Mouse (Mus musculus): ENCODE results near the gene Rdh8. TPM values are rescaled to one million over a fixed set of nuclear protein-coding genes. Genes with fewer than 3 reads are reported as not detected.
"Not testable (repeated sequence)": the region's sequence is repeated elsewhere in the genome, so short reads cannot be mapped to it uniquely, and the experiment has no call there.

Gene Rdh8
- polyA plus RNA-seq, 1 experiment: not detected

DNA sequence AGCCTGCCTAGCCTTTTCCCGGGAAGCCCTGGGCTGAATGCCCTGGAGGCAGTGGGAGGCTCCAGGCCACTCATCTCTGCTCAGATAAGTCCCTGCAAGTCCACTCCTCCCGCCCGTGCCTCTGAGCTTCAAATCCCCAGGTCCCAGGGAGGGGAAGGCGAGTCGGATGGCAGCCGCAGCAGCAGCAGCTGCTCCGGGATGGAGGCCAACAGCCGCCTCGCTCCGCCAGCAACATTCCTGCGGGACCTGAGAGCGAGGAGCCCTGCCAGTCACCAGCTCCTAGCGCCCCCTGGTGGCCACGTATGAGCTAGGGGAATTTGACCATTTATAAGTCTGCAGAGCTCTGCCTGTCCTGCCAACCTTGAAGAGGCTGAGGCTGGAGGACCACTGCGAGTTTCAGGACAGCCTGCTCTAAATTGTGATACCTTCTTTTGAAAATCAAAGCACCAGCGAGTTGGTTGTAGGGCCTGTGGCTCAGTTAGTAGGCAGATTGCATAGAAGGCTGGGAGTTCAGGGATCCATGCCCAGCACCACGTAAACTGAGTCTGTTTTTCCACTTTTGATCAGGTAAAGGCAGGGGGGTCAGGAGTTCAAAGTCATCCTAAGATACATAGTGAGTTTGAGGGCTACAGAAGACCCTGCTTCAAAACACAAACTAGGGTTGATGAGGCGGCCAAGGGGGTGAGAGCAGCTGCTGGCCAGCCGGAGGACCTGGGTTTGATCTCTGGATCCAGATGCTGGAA, 12.8 kb downstream of the Rdh8 start:
- 16% methylated on average over 19 of the region's 19 CpGs for WGBS
- no peak overlapping the region for H3K27ac ChIP-seq (ENCODE audit: insufficient read depth, low read depth, low read length)
- TF ChIP-seq CTCF (IDR thresholded peaks at IDR 0.05; ENCODE audit: insufficient read depth, low read depth, low read length) (peak; percentile 96), POLR2A (IDR thresholded peaks at IDR 0.05; ENCODE audit: insufficient read depth, low read depth, low read length) (no peak)
- H3K4me1 ChIP-seq (ENCODE audit: control insufficient read depth, insufficient read depth, low read length): peaks cover 3% of the 10 kb centered on the region
- H3K4me3 ChIP-seq (ENCODE audit: insufficient read depth, low read depth, low read length): no peak overlapping the region

DNA sequence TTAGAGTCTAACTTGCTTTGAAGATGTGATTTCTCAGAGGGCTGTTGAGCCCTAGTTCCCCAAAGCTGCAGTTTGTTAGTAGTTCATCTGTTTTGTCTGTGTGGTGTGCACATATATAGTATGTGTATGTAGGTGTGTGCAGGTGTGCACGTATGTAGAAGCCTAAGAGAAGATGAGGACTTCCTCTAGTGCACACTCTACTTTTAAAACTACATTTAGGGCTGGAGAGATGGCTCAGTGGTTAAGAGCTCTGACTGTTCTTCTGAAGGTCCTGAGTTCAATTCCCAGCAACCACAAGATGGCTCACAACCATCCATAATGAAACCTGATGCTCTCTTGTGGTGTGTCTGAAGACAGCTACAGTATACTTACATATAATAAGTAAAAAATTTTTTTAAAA, 16.6 kb downstream of the Rdh8 start:
- H3K27ac ChIP-seq (ENCODE audit: insufficient read depth, low read depth, low read length): no peak overlapping the region
- WGBS: 95% methylated on average over 1 of the region's 1 CpGs
- H3K4me3 ChIP-seq (ENCODE audit: insufficient read depth, low read depth, low read length): no peak overlapping the region
- TF ChIP-seq CTCF (IDR thresholded peaks at IDR 0.05; ENCODE audit: insufficient read depth, low read depth, low read length): no peak
- TF ChIP-seq POLR2A (IDR thresholded peaks at IDR 0.05; ENCODE audit: insufficient read depth, low read depth, low read length): no peak
- H3K4me1 ChIP-seq (ENCODE audit: control insufficient read depth, insufficient read depth, low read length): peaks cover 3% of the 10 kb centered on the region

DNA sequence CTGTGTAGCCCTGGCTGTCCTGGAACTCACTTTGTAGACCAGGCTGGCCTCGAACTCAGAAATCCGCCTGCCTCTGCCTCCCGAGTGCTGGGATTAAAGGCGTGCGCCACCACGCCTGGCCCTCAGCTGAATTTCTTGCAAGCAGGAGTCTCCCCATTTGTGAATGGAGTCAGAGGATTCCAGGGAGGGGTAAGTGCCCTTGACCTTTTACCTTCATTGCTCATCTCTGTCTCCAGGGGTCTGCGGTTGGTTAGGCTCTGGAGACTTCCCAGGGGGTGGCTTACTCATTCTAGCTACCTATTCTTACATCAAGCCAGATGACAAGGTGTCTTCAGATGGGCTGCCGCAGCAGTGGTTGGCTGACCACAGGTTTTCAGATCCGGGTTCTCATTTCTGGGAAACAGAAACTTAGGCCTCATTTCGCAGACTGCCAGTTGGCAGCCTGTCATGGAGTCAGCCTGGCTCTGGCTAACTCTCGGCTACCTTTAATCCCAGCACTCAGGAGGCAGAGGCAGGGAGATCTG, 17.2 kb downstream of the Rdh8 start:
- H3K4me1 ChIP-seq (ENCODE audit: control insufficient read depth, insufficient read depth, low read length); H3K27ac ChIP-seq (ENCODE audit: insufficient read depth, low read depth, low read length); H3K4me3 ChIP-seq (ENCODE audit: insufficient read depth, low read depth, low read length): not testable (repeated sequence)
- WGBS: 93% methylated on average over 11 of the region's 11 CpGs

DNA sequence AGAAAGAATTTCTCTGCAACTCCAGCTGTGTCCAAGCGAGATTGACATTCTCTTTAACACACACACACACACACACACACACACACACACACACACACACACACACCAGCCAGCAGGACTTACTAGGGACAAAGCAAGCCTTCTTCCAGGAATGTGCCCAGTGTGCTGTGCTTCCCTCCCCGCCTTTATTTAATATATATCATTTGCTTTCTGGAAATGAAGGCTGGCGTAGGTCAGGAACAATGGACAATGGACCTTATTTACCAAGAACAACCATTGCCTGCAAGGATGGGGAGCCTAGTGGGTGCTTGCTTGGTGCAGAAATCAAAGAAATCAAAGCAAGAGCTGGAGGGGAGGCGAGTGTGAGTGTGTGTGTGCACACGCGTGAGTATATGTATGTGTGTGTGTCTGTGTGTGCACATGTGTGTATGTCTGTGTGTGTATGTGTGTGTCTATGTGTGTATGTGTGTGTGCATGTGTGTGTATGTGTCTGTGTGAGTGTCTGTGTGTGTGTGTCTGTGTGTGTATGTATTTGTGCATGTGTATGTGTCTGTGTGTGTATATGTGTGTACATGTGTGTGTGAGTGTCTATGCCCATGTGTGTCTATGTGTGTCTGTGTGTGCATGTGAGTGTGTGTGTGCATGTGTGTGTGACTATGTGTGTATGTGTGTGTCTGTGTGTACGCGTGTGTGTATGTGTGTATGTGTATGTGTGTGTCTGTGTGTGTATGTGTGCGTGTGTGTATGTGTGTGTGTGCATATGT, 19.1 kb downstream of the Rdh8 start:
- 81% methylated on average over 9 of the region's 9 CpGs for WGBS
- no peak overlapping the region for H3K4me3 ChIP-seq (ENCODE audit: insufficient read depth, low read depth, low read length)
- no peaks in the 10 kb centered on the region for H3K4me1 ChIP-seq (ENCODE audit: control insufficient read depth, insufficient read depth, low read length)
- H3K27ac ChIP-seq (ENCODE audit: insufficient read depth, low read depth, low read length): no peak overlapping the region
- TF ChIP-seq POLR2A (IDR thresholded peaks at IDR 0.05; ENCODE audit: insufficient read depth, low read depth, low read length): no peak
- no peak for TF ChIP-seq CTCF (IDR thresholded peaks at IDR 0.05; ENCODE audit: insufficient read depth, low read depth, low read length)

DNA sequence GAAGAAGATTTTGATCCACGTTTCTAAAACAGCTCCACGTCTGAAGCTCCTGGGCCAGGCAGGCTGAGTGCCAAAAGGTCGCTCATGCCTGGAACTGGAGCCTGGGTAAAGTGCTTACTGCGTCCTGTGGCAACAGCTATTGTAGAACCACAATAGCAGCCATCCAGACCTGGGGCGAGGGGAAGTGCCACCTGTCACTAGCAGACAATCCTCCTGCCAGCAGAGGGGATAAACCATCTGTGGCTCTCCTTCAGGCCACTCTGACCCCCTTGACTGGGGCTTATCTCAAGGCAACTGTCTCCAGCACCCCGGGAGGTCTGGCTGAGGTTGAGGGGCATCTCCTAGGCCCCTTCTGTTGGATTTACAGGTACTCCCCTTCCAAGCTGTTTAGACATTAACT, 20.6 kb downstream of the Rdh8 start:
- no peak overlapping the region for H3K4me3 ChIP-seq (ENCODE audit: insufficient read depth, low read depth, low read length)
- TF ChIP-seq CTCF (IDR thresholded peaks at IDR 0.05; ENCODE audit: insufficient read depth, low read depth, low read length): no peak
- no peak for TF ChIP-seq POLR2A (IDR thresholded peaks at IDR 0.05; ENCODE audit: insufficient read depth, low read depth, low read length)
- no peak overlapping the region for H3K27ac ChIP-seq (ENCODE audit: insufficient read depth, low read depth, low read length)
- H3K4me1 ChIP-seq (ENCODE audit: control insufficient read depth, insufficient read depth, low read length): no peaks in the 10 kb centered on the region
- 62% methylated on average over 6 of the region's 6 CpGs for WGBS

DNA sequence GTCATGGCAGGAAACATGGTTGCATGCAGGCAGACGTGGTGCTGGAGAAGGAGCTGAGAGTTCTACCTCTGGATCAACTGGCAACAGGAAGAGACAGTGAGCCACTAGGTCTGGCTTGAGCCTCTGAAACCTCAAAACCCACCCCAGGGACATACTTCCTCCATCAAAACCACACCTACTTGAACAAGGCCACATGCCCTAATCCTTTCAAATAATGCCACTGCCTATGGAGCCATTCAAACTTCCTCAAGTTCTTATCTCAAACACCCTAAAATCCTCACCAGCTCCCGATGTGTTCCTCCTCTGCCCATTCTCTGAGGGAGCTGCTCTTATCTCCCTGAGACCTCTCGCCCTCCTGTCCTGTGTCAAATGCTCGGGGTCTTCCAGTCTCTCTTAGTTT, 23.9 kb downstream of the Rdh8 start:
- H3K4me3 ChIP-seq (ENCODE audit: insufficient read depth, low read depth, low read length): no peak overlapping the region
- 54% methylated on average over 4 of the region's 4 CpGs for WGBS

DNA sequence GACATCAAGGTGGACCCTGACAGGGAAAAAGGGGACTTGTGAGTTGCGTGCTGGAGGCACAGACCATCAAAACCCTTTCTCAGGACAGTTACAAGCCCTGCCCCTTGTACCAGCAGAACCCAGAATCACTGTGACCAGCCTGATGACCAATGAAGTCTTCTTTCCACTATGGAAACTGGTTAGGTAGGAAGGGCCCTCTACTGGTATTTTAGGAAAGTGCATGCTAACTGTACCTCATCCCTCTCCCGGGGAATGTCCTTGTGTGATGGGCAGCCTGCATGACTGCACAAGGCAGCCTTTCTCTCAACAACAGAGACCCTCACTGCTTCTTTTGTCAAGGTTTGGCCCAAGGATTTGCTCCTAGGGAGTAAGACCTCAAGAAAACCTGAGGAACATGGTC, 24.4 kb downstream of the Rdh8 start:
- WGBS: 25% methylated on average over 2 of the region's 2 CpGs
- no peak overlapping the region for H3K27ac ChIP-seq (ENCODE audit: insufficient read depth, low read depth, low read length)
- H3K4me1 ChIP-seq (ENCODE audit: control insufficient read depth, insufficient read depth, low read length): no peaks in the 10 kb centered on the region
- no peak for TF ChIP-seq POLR2A (IDR thresholded peaks at IDR 0.05; ENCODE audit: insufficient read depth, low read depth, low read length)
- 0 out of 2 replicates have a peak, but pooled peaks have one; percentile 3 for TF ChIP-seq CTCF (IDR thresholded peaks at IDR 0.05; ENCODE audit: insufficient read depth, low read depth, low read length)
- H3K4me3 ChIP-seq (ENCODE audit: insufficient read depth, low read depth, low read length): no peak overlapping the region

More for the DNA sequence above, 23.9 kb downstream of the Rdh8 start:
- TF ChIP-seq POLR2A (IDR thresholded peaks at IDR 0.05; ENCODE audit: insufficient read depth, low read depth, low read length) (no peak), CTCF (IDR thresholded peaks at IDR 0.05; ENCODE audit: insufficient read depth, low read depth, low read length) (0 out of 2 replicates have a peak, but pooled peaks have one; percentile 2)
- no peak overlapping the region for H3K27ac ChIP-seq (ENCODE audit: insufficient read depth, low read depth, low read length)
- no peaks in the 10 kb centered on the region for H3K4me1 ChIP-seq (ENCODE audit: control insufficient read depth, insufficient read depth, low read length)

DNA sequence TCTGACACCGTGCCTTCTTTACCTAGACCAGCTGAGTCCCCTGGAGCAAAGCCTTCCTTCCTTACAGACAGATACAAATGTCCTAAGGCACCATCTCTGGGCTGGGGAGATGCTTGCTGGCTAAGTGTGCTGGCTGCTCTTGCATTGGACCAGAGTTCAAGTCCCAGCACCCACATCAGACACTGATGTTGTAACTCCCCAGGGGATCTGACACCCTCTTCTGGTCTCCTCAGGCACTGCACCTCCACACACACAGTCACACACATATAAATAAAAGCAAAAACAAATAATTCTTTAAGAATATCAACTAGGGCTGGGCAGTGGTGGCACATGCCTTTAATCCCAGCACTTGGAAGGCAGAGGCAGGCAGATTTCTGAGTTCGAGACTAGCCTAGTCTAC, 31.9 kb downstream of the Rdh8 start:
- WGBS: 93% methylated on average over 2 of the region's 2 CpGs
- no peak for TF ChIP-seq POLR2A (IDR thresholded peaks at IDR 0.05; ENCODE audit: insufficient read depth, low read depth, low read length)
- no peak overlapping the region for H3K4me3 ChIP-seq (ENCODE audit: insufficient read depth, low read depth, low read length)
- H3K4me1 ChIP-seq (ENCODE audit: control insufficient read depth, insufficient read depth, low read length): no peaks in the 10 kb centered on the region
- no peak overlapping the region for H3K27ac ChIP-seq (ENCODE audit: insufficient read depth, low read depth, low read length)

DNA sequence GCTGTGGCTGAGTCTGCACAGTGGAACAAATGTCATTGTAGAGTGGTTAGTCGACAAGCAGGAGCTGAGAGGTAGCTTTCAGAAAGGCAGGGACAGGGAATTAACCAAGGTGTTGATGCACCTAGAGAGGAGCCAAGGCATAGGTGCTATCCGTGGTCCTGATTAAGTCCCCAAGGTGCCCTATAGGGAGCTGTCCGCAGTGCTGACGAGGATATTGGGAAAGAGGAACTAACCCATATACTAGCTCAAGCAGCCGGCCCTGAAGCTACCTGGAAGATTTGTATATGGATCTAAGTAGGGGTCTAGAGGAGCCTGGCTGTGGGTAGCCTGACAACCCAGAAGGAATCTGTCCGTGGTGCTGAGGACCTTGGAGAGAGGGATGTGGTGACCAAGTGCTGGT, 38.8 kb downstream of the Rdh8 start:
- 18% methylated on average over 6 of the region's 6 CpGs for whole genome bisulfite sequencing
- Histone ChIP-seq H3K4me1 (ENCODE audit: control insufficient read depth, insufficient read depth, low read length) (no peaks in the 10 kb centered on the region), H3K27ac (ENCODE audit: insufficient read depth, low read depth, low read length) (no peak overlapping the region), H3K4me3 (ENCODE audit: insufficient read depth, low read depth, low read length) (no peak overlapping the region)
- TF ChIP-seq CTCF (IDR thresholded peaks at IDR 0.05; ENCODE audit: insufficient read depth, low read depth, low read length) (no peak), POLR2A (IDR thresholded peaks at IDR 0.05; ENCODE audit: insufficient read depth, low read depth, low read length) (no peak)
